7 mouse cellular contexts compared by ENCODE assay signal in genomic region chr3:52601011-52601745, GRCm38 (mm10).
A peak's percentile ranks its signal among the peaks of the same experiment; 100 is the strongest.
DNase-seq lines count a peak whose midpoint lies in the region; ATAC-seq and TF ChIP-seq lines count a peak whose summit lies in the region.

No protein-coding gene starts in this region.

- no peaks in the 10 kb centered on the region for H3K36me3 ChIP-seq in E14TG2a.4 (ENCODE audit: insufficient read depth, low read length)
- H3K36me3 ChIP-seq in hindbrain, embryonic 12.5 days = no peaks in the 10 kb centered on the region

- H3K27me3 ChIP-seq in E14TG2a.4 (ENCODE audit: insufficient read depth, low read length) = peaks cover 27% of the 10 kb centered on the region
- no peaks in the 10 kb centered on the region for H3K27me3 ChIP-seq in hindbrain, embryonic 12.5 days

- H3K27ac ChIP-seq in hindbrain, embryonic 12.5 days = no peak overlapping the region

- H3K9ac ChIP-seq in hindbrain, embryonic 12.5 days = no peak overlapping the region

- WGBS in hindbrain, embryonic 12.5 days = 88% methylated on average over 21 of the region's 21 CpGs

- H3K9me3 ChIP-seq in E14TG2a.4 (ENCODE audit: low read length) = no peaks in the 10 kb centered on the region
- H3K9me3 ChIP-seq in hindbrain, embryonic 12.5 days (replicated peaks) = no peaks in the 10 kb centered on the region

- DNase-seq in adrenal gland, postnatal 10 days = peak; percentile 83
- peak; percentile 46 to 83 for DNase-seq in layer of hippocampus, adult 18-20 months (ENCODE audit: low spot score in 2 of 2)
- peak; percentile 91 for DNase-seq in lung, postnatal 36 days
- DNase-seq in thymus, postnatal 4 days = no peak

- peak; percentile 52 for ATAC-seq in frontal cortex, adult (ENCODE audit: low TSS enrichment)
- ATAC-seq in hindbrain, embryonic 12.5 days (ENCODE audit: low FRiP score) = no peak

- H3K4me3 ChIP-seq in E14TG2a.4 (replicated peaks; ENCODE audit: low read length) = peak overlapping the region; percentile 51
- H3K4me3 ChIP-seq in hindbrain, embryonic 12.5 days = no peak overlapping the region

- H3K4me2 ChIP-seq in hindbrain, embryonic 12.5 days (replicated peaks) = no peak overlapping the region

- no peak for TF ChIP-seq CTCF in E14TG2a.4 (conservative IDR thresholded peaks at IDR 0.05; ENCODE audit: low read length)

- peaks cover 27% of the 10 kb centered on the region for H3K4me1 ChIP-seq in E14TG2a.4 (replicated peaks; ENCODE audit: low read depth, low read length)
- peaks cover 10% of the 10 kb centered on the region for H3K4me1 ChIP-seq in hindbrain, embryonic 12.5 days
